Mouse (Mus musculus): ENCODE measurements at regions not wholly inside any gene's neighbourhood (a gene's known extent, or its start where the extent isn't known, plus 50 kb on each side); places are given as distances from the start of the nearest gene placed in this dataset.

GRCm38 (mm10) chr16:93379611-93380010, 224.3 kb downstream of the Setd4 start:
- TF ChIP-seq CTCF (IDR thresholded peaks at IDR 0.05; ENCODE audit: control insufficient read depth, insufficient read depth, insufficient replicate concordance, low read depth, low read length) (no peak), POLR2A (IDR thresholded peaks at IDR 0.05; ENCODE audit: control insufficient read depth, low read depth, low read length) (no peak)
